Mouse (Mus musculus): ENCODE data around the gene Stk25.

- TF ChIP-seq CTCF (IDR thresholded peaks at IDR 0.05; ENCODE audit: extremely low read depth, insufficient read length, insufficient replicate concordance, low read depth, low read length) (no peak), POLR2A (IDR thresholded peaks at IDR 0.05; ENCODE audit: low read depth, low read length) (no peak)
Observed at GRCm38 (mm10) chr1:93704341-93704740, 45.9 kb upstream of the Stk25 start.

All from small intestine, adult 2 months (tissue).